Mouse (Mus musculus) adrenal gland (tissue): ENCODE results near the gene Ddc.

Experiments
- intact Hi-C: fragments of 180-260 bp; cut with DNase I; formaldehyde crosslinking; loops from one replicate; pipeline ENCODE4 v1.15.1; 2025

Gene Ddc

DNA sequence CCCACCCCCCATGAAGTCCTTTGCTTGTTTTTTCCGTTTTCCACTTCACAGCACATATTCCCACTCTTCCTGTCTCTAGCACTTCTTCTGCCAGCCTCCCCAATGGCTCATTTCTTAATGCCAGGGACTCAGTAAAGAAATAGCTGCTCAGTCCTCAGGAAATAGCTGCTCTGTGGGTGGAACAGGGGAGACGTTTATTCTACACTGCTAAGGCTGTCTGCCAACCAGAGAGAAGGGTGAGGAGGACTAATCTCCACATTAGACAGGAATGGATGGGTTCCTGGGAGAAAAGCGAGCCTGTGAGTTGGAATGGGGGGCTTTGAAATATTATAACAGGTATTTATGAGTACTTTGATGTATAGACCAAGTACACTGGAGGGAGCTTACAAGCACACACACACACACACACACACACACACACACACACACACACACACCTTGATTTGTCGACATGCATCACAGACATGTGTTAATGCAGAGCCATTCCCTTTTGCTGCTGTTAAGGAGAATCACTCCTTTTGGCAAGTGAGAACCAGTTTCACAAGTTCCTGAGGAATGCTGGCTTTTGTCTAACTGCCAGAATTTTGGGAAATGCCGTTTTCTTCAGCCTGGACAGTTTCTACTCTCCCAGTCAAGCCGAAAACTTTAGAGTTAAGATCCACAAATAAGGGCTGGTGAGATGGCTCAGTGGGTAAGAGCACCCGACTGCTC, 9.9 kb upstream of the Ddc start:
- intact Hi-C loops = no loop called here

DNA sequence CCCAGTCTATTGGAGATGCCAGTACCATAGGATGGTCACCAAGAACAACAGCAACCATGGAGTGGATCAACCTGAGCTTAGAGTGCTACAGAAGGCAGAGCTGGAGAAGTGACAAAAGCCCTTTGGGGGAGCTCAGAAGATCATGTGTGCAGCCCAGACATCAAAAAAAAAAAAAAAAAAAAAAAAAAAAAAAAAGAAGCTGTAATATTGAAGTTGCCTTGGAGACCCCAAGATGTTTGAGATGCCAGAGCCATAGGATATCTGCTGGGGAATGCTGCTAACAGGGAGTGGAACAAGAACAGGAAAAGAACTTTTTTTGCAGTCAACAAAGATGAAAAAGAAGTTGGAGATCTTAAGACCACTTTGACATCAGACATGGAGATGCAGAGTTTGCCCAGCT, 7.6 kb upstream of the Ddc start:
- intact Hi-C loops = no loop called here

DNA sequence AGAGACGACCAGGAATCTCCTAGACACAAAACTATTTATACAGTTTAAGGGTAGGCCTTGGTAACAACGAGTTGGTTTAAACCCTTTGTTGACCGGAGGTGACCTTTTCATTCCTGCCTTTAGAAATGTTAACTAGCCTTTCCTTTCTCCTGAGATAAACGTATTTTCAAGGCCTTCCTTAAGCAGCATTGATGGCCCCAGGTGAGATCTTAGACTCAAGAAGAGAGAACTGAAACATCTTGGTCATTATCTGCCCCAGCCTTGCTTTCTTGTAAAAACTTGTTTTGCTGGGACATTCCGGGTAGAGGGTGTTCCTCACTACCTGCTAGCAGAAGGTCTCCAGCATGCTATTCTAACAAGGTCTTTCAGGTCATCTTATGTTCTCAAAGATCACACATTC, 7.1 kb upstream of the Ddc start:
- intact Hi-C loops = no loop called here

DNA sequence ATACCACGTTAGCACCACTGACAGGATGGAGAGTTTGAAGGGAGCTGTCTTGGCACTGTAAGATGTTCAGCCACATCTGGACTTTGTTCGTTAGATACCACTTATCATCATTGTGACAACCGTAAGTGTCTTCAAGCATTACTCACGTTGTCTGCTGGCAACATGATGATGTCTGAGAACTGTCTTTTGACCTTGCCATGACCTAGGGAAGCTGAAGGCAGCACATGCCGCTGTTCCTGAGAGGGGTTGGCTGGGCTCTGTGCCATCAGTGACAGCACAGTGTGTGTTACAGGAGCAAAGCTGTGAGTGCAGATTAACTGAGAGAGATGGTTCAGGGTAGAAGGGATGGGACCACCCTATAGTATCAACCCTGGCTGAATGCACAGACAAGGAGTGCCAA, 3.6 kb upstream of the Ddc start:
- intact Hi-C loops = no loop called here

DNA sequence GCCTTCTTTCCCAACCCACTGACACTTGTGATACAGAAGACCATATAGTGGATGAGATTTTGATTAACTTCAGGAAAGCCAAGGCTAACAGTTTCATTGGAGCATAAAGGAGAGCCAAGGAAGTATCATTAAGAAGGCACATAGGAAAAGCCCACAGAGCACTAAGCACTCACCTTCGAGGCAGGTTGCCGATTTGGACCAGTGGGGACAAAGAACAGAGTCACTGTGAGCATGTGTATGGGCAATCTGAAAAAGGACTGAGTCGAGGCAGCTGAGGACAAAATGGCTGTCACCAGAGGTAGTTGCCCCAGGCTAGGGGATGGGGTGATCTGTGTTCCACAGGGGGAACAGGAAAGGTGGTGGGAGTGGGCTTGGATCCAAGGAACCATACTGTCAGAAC, 552 bp upstream of the Ddc start:
- intact Hi-C loops = no loop called here

DNA sequence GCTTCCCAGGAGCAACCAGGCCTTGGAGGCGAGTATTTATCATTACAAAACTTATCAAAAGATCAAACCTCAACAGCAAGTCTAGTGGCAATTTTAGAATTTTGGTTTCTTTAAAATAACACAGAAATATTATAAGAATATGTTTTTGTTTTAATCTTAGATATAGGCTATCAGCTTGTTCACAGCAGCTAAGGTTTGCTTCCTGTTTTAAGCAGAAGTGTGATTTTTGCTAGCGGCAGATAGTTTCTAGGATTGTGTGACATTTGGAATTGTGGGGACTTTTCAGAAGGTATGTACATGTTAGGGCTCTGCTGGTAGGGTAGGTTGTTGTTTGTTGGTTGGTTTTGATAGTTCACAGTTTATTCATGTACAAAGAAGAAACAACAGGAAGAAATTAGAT, 2.5 kb downstream of the Ddc start:
- intact Hi-C loops = no loop called here

DNA sequence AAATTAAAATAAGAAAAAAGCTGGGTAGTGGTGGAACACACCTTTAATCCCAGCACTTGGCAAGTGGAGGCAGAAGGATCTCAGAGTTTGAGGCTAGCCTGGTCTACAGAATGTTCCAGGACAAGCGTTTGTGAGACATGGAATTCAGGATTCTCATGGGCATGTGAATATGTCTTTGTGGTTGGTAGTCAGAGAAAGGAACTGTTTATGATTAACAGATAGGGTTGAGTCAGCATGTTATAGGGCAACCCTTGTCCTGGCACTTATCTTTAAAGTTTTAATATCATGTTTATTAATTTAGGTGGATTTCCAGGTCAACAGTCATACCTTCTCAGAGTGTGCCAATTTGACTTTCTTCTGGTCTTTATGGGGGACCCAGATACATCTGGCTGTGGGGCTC, 4.2 kb downstream of the Ddc start:
- intact Hi-C loops = no loop called here

DNA sequence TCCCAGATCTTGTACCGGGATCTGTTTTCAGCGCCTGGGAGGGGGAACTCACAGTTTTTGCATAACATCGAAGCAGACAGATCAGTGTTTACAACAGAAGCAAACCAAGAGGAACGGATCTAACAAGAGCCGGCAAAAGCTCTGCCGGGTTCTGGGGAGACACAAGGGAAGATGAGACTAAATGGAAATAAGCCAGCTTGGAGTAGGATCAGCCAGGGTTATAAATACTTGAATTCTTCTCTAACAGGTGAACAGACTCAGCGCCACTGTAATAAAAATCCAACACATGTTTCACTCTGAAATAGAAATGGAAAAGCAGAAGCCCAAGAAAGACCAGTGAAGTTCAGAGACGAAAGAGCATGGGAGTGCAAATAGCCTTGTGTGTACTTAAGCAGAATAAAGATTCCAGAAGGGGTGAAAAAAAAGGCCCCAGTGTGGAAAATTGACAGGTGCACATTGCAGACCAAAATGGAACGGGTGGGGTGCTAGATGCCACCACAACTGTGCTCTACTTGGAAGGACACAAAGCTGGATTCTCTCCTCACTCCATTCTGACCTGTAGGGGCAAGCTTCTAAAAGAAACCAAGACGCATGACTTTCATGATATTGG, 4.8 kb downstream of the Ddc start:
- intact Hi-C loops = no loop called here

DNA sequence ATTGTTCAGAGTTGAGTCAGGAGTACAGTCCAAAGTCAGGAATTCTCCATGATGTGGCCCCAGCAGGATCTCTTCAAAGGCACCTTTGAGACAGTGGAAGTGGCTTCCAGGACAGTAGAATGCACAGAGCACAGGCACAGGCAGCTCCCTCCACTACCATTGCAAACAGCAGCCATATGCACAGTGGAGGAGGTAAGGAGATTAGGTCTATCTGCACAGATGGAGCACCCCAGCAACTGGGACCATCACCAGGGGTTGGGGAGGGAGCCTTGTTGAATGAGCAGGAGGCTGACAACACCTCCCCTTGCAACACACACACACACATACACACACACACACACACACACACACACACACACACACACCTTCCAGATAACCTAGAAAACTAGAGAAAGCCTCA, 6.1 kb downstream of the Ddc start:
- intact Hi-C loops = no loop called here

DNA sequence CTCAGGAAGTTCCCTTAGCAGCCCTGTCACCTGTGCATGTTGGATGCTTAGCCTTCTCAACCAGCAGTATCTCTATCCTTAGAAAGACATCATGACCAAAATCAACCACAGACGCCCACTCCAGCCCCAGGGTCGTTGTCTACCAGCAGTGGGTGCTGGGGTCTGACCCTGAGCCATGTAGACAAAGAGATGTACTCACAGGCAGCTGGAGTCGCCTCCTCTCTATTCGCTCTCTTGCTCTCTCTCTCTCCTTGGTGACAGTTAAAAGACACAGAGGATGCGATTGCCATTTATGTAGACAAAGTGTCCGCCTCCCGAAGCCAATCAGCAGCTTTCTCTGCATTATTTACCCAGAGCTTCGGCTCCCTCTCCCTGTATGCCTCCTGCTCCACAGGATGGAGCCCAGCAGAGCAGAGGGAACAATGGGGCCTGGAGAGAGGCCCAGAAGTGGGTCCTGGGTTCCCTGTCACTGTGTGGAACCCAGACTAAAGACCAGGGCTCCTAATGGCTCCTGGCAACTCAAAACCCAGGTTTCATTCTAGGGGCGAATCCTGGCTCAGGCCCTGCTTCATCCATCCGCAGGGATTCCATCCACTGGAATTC, 7.7 kb downstream of the Ddc start:
- intact Hi-C loops = no loop called here

DNA sequence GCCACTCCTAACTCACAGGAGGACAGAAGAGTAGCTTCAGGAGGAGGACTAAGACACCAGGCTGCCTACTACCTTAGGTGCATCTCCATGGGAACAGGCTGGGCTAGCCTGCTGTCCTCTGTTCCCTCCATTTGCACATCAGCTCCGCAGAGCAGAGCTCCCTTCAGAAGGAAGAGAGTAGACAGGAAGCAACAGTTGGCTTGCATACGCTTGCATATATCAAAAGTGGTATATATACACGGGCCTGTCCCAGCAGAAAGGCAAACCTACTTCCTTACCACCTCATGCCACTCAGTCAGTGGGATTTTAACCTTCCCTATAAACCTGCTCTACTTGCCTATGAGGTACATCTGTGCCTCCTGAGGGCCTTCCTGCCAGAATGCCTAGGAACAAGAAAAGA, 9.2 kb downstream of the Ddc start:
- intact Hi-C loops = no loop called here

DNA sequence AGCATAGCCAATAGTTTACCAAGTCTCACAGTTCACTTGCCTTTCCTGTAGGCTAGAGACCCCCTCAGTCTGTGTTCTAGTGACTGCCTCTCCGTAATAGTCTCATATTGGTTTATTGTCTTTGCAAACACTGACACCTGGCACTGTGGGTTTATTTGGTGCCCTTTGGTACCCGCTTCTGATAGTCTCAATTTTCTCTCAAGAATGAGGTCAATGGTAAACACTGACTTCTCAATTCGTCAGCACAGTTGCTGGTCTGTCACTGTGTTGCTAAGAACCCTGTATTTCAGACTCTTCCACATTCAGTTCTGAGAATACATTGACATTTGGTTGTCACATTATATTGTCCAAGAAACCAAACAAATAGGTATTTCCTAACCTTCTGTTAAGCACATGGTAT, 9.9 kb downstream of the Ddc start:
- intact Hi-C loops = no loop called here

DNA sequence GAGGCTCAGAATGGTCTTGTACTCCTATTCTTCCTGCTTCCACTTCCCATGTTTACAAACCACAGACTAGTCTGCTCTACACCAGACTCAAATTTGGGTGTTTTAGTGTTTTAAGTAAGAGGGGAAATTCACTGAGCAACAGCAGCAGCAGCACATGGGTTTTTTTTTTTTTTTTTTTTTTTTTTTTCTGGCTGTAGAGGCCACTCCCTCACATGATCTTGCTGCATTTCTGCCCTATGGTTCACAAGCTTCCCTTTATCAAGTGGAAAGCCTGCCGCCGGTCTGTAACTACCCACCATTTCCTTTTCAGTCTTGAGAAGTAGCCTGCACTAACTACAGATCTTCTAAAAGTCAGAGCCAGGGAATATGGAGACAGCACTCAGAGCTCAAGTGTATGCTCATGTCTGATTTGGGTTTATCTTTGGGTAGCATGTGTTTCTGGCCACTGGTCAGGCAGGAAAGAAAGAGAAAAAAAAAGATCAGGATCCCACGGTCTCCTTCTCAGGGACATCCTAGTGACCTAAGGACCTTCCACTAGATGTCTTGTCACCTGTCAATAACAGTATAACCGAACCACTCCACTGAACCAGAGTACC, 11.4 kb downstream of the Ddc start:
- intact Hi-C loops = no loop called here

DNA sequence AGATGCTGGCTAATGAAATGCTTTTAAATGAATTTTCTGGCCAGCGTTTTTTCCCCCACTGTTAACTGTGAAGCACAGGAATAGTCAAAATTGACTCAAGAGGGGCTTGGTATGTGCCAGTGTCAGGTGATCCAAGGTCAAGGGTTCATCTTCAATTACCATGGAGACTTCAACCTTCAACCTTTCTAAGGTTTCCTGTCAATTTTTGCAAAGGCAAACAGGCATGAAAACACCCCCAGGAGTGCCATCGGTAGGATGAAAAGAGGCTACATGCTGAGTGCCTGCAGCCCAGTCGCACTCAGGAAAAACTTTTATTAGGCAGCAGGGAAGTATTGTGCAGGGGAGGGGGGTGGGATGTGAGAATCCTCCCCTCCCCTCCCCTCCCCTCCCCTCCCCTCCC, 12.0 kb downstream of the Ddc start:
- intact Hi-C loops = no loop called here

DNA sequence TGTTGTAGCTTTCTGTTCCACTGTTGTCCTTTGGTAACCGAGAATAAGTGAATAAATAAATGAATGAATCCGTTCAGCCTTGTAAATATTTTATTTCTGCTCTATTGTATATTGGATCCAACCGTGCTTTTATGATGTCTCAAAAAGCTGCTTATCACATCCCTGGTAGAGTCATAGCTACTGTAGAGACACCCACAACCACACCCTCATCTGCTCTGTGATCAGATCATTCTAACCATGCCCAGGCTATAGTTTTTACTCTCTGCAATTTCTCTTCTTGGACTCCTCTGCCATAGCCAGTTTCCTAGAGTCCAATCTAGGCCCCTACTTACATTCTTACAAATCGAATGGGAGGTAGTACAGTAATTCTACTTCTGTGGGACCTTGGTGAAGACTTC, 12.7 kb downstream of the Ddc start:
- intact Hi-C loops = no loop called here

DNA sequence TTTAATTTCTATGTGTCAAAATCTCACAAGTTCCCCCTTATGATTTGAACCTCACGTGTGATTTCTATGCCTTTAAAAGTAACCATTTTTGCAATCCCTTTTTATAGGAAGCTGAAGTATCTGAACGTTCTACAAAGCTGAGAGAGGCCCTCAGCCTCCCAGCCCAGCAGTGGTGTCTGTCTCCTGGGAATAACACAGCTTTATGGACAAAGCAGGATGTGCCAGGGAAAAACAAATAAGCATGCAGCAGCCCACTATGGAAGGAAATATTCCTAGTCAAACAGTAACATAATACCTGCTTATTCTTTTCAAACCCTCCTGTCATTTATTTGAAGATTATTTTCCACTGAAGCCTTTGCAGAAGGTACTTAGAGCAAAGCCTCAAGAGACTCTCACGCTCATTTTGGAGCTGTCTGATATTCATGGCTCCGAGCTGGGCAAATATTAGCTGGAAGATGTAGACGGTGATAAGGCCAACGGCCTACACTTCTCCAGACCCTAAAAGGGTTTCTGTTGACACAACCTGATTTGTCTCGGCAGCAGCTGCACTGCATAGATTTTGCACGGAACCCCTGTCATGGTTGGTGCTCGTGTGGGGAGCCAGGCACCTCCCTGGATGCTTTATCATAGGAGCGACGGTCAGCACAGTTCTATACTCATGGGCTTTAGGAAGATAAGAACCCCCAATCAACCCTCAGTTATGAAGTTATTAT, 13.3 kb downstream of the Ddc start:
- intact Hi-C loops = loop anchor here (5.0 kb wide), 1 partner anchor 37 kb away; no protein-coding TSS in a partner anchor

DNA sequence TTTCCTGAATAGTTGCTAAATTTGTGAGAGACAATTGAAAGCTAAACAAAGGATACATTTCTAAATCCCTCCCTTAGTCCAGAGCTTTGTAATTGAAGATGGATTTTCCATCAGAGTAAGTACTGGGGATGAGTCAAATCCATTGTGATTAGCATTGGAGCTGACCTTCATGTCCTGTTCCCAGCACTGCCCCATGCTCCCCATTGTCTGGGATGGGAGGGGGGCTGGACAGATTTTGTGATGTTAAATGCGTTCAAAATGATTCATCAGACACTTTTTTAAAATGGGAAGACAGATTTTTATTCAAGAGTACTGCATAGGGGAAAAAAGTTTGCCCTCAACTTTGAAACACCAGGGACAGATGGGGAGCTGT, 16.2 kb downstream of the Ddc start:
- intact Hi-C loops = loop anchor here (5.0 kb wide), 1 partner anchor 34 kb away; no protein-coding TSS in a partner anchor

DNA sequence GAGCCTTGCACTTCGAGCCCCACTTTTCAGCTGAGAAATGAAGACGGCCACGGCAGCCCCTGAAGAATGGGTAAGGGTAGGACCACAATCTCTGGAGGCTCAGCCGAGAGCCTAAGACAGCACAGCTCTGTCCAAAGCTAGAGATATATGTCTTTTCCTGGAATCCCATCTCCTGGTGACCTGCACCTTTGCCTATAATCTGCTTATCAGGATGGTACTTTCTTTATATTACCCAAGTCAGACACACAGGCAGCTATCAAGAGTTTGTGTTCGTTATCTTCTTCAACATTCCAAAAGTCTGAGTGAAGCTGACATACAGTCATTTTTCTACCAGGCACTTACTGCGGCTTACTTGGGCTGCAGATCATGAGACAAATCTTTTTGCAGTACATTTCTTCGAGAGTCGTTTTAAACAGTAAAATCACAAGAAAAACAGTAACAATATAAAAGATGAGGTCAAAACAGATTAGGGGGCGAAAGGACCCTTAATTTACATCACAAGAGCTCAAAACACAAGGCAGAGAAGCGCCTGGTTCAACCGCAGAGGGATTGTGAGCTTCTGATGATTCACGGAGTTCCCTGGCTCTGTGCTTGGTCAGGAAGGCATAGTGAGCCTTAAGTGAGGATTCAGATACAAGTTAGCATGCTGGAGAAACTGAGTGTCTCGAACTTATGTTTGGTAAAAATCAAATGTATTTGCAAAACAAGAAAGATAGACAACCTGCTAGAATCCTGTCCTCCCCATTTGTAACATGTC, 16.7 kb downstream of the Ddc start:
- intact Hi-C loops = loop anchor here (5.0 kb wide), 1 partner anchor 34 kb away; no protein-coding TSS in a partner anchor

DNA sequence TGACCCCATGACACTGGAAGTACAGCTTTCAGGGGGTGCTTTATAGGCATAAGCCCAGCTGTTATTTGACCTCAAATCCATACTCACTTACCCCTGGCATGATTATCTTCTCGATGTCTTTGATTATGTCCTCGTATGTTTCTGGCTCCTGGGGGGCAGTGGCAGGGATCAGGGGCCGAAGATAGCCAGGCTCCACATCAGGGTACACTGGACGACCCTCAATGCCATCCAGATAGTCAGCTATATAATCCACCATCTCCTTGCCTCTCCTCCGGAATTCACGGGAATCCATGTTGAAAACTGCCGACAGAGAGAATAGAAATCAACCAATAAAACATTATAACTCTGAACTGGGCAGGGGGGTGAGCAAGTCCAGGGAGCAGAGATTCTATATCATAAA, 17.6 kb downstream of the Ddc start:
- intact Hi-C loops = loop anchor here (5.0 kb wide), 1 partner anchor 33 kb away; no protein-coding TSS in a partner anchor

DNA sequence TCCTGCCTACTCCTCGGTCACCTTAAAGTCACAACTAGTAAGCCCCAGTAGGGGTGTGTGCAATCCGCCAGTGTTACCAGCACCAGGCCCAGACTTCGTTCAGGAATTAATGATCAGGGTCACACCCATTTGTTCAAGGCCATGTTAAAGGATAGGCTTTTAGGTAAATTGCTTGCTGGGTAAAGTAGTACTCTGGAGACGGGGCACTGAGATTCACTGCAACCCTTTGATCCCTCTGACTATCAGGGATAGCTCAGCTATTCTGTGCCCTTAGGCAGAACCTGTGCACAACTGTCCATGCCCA, 18.3 kb downstream of the Ddc start:
- intact Hi-C loops = loop anchor here (5.0 kb wide), 1 partner anchor 32 kb away; no protein-coding TSS in a partner anchor

DNA sequence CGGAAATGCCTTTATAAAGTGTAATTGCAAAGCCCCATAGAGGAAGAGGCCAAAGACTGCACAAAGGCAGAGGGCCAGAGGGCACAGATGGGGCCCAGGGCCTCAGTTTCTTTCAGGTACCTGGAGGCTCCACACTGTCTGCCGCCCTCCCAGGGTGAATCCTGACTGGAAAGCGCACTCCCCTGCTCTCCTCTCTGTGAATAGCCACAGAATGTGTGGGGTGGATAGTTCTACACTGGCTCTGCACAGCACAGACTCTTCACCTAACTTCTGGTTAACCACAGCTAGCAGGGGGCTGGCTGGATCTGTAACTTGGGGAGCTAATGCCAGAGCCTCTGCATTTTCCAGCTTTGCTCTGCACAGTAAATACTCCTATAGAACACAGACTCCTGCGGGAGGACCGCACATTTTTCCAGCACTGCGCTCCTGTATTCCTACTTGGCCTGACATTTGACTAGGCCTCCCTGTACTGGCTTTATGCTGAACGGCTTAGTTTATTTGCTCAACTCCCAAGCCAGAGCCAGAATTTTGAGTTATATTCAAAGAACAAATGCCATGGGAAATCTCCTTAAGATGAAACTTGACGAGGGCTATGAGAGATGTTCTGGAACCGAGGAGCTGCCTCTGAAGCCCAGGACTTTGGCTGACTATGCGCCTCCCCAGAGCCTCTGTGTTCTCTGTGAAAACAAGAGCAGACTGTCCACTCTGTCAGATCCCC, 18.8 kb downstream of the Ddc start:
- intact Hi-C loops = no loop called here
